Mouse (Mus musculus) right cerebral cortex, postnatal 10 days (tissue): ENCODE results near the gene Cmtm6.

Source experiments
- DNase-seq, 2 experiments: peaks; one replicate each; pipeline ENCODE4 v3.0.0; 2021; ENCODE audit warnings: low spot score in 2 of 2

Cmtm6 gene

DNA sequence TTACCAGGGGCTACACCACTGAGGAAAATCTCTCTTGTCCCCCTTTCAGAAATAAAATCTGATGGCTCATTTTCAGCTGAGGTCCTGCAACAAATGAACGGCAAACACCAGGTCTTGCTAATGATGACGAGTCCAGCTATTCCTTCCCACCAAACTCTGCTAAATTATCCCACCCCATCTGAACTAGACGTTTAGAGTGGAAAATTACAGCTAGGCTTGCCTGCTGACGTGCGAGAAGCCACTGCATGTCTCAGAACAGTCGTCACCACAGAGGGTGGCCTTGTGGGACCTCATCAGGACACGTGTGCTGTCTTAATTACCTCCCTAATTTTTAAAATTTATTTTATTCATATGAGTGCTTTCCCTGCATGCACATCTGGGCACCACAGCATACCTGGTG lies 40.6 kb downstream of the Cmtm6 start:
- no peak for DNase-seq

DNA sequence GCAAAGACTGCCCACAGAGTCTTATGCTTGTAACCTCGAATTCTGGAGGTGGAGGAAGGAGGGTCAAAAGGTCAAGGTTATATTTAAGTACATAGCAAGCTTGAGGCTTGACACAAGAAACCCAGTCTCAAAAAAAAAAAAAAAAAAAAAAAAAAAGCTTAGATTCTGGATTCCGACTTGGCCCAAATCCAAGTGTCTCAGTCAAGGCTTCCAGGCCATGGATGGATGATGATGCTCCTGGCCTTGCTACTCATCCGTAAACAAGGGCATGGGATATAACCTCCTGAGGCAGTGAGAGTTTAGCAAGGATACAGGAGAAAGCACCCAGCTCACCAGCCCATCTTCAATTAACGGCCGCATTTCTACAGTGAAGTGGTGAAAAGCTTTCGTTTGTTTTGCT lies 43.7 kb downstream of the Cmtm6 start:
- DNase-seq = no peak

DNA sequence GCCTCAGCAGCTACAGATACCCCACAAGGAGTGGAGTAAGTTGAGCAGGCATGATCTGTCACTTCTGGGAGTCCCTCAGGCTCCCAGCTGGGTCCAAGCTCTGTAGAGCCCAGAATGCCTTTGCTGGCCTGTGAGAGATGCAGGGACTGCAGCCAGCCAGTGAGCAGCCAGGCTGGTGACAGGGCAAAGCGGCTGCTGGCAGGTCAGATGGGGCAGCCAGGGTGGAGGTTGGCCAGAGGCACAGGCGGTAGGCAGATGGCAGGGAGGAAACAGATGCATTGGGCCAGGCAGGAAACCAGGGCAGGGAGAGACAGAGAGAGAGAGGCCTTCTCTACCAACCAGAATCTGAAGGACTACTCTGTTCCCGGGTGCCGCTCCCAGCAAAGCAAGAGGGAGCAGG lies 44.4 kb downstream of the Cmtm6 start:
- DNase-seq = peak; percentile 69 to 71

DNA sequence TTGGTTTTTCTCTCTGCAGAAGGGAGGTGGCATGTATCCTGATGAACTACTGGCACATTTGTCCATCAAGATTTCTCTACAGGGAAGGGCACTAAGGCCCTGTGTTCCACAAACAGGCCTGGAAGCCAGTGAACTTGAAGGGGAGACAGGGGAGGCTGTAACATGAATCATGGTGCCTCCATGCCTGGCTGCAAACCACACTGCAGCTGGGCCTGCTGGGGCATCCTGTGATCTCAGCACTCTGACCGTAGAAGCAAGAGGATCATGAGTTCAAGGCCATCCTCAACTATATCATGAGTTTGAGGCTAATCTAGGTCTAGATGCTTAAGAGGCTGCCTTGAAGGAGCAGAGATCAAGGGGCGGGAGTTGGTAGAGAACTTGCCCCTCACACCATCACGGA lies 45.4 kb downstream of the Cmtm6 start:
- DNase-seq = no peak

DNA sequence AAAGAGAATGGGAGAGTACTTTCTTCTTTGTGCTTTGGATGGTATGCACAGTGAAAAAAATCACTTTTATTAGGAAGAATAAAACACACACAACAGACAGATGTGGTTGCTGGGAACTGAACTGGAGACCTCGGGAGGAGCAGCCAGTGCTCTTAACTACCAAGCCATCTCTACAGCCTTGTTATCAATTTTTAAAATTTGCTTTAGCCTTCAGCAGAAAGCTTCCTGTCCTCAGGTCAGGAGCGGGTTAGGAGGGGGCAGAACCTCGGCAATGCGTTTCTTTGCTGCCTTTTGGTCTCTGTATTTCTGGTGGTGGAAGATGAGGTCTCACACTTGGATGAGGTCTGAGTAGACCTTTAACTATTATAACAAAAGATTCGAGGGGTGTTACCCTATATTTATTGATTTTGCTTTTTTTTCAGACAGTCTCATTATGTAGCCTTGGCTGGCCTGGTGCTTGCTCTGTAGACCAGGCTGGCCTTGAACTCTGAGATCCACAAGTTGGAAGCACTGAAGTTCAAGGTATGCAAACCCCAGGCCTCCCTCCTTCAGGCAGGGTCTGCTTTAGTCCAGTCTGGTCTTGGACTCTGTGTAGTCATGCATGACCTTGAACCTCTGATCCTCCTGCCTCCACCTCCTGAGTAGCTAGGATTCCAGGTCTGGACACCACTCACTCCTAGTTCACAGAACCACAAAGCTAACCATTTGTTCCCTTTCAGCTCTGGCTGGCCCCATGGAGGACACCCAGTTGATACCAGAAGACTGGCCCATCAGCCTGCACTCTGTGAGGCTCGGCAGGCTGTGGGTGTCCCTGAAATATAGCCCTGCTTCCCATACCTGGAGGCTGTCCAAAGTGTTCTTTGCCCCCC lies 46.5 kb downstream of the Cmtm6 start:
- no peak for DNase-seq

DNA sequence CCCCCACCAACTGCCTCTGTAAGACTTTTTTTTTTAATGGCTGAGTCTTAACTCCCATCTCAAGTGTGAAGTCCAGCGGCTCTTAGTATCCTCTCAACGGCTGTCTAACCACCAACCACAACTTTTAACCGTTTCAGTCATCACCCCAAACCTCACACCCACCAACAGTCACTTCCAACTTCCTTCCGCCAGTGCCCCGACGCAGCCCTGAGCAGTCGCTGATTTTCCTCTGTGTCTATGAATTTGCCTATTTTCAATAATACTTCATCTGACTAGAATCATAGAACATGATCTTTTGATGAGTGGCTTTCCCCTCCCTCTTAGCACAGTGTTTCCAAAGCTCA lies 47.1 kb downstream of the Cmtm6 start:
- no peak for DNase-seq

DNA sequence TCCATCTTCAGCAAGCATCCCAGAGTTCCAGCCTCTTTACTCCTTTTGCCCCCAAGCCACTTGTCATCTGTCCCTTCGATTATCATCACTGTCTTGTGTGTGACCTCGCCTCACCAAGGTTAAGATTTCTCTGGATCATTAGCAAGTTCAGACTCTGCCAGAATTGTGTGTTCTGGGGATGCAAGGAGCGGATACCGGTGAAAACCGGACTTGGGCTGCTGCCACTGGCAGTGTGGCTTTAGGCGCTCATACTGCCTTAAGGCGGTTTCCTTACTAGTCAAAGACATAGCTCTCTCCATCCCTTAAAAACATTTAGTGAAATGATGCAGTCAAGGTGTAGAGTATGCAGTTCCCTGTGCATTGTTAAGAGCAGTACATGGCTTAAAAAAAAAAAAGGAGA lies 48.0 kb downstream of the Cmtm6 start:
- DNase-seq = no peak

DNA sequence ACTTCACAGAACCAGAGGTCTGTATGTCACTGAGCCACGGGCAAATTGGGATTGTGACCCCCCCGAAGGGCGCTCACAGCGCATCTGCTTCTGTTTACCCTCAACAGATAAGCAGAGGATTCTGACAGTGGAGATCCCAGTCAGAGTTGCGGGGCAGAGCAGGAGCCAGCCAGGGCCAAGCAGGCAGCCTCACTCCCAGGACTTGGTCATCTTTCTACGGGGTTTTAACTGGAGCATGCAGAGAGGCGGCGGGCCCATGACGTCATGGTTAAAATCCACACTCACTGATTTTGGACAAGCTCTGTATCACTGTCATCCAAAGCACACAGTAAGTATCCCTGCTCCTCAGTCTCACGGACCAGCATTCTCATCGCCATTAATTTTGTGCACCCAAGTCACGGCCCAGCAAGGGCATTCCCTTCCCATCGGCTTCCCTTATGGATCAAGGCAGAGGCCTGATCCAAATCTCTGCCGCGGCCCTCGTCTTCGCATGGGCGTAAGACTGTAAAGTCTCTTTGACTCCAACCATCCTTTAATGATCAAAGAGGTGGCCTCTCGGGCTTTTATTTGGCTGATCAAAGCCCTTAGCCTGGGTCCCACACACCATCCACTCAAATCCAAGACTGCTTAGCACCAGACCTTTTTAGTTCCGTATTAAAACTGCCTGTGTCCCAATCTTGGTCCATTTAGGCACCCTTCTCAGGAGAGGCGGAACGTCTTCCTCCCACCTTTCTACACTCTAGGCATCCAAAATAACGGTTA lies 49.2 kb downstream of the Cmtm6 start:
- DNase-seq = no peak

DNA sequence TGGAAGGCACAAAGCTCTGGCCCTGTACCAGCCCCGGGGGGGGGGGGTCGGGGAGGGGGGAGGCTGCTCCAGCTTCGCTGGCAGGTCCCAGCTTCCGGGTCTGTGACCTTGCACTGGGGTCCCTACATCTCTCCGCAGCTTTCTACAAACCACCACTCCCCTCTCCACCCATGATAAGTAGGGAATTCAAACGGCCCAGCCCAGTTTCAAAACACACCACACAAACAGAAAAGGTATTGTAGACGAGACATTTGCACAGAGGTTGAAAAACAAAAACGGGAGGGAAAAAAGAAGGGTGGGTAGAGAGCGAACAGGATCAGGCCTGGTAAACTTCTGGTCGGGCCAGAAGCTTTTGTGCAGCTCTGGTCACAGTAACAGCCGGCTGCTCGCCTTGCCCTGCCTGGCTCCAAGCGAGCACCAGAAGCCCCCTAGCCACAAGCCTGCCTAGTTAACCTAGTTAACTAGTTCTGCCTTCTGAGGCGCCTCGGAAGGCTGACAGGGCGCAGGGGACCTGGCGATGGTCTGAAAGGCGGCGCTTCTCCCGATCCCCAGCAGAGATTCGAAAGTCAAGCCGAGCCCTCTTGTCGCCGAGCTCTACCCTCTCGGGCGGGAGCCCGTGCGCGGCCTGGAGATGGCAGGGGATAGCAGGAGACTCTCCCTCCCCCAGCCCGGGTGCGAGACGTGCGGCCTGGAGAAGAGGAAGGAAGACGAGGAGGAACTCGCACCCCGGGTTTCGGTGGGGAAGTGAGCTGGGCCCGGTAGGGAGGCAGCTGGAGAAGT lies 50.0 kb downstream of the Cmtm6 start:
- DNase-seq = peak; percentile 63 to 74

DNA sequence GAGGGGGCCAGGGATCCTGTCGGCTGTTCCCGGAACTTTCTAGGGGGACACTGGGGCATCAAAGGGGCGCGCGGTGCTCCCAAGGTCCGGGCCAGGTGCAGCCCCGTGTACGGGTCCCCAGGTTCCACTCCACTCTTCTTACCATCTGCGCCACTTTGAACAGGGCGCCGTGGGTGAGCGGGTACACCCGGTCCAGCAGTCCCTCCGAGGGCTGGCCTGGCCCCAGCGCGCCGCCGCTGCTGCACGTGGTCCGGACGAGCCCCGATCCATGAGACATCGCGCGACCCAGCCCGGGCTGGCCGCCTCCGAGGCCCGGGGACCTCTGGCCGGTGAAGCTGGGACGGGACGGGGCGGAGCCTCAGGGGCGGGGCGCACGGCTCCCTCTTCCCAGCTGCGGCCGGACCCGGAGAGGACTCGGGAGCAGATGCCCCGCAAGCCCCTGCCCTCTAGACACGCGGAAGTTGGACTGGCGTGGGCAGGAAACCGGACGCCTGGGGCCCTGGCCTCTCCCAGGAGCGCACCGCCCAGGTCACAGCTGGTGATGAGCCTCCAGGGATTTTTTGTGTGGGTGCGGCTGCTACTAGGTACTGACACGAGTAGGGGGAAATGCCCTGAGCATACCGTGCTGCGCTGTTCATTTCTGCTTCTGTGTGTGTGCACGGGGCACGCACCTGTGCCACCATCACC lies 50.8 kb downstream of the Cmtm6 start, which contains the start of gene Cmtm7:
Gene Cmtm7, minus strand, starts transcription at position 331 of the 687 bp plus-strand sequence.
- peak; percentile 47 to 52 for DNase-seq

DNA sequence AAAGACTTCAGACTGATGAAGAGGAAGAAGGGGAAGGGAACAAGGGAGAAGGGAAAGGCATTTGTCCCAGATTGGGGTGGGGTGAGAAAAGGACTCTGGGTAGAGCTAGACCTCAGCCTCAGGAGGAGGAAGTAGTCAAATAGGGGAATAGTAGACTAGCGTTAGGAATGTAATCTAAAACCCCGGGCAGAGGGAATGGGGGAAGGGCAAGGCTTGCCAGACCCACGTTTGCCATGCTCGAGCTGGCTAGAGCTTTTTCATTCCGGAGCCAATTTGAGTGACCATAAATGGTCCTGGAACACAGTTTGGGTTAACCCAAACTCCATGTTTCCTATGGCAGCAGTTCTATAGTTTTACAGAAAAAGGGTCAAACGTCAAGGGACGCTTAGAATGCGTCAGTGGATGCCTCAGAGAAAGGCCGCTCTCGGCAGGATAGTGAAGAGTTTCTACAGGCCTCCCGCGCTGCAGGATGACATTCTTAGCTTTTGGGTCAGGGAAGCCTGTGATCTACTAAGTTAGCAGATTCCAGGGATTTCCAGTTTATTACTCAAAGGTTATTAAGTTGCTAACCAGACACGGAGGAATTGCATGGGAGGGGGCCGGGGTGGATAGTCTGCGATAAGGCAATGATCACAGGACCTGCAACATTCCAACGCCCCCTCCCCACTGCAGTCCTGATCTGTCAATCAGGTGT lies 54.7 kb downstream of the Cmtm6 start:
- DNase-seq = no peak

DNA sequence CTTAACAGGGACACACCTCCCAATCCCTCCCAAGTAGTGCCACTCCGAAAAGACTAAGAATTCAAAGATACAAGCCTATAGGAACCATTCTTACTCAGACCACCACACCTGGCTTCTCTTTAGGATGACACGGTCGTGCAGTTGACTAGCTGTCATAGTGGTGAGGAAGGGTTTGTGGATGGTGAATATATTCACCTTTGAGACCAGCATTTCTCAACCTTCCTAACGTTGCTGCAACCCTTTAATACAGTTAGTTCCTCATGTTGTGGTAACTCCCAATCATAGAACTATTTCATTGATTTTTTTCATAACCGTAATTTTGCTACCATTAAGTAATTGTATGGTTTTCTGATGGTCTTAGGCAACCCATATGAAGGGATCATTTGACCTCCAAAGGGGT lies 56.2 kb downstream of the Cmtm6 start:
- DNase-seq = no peak

DNA sequence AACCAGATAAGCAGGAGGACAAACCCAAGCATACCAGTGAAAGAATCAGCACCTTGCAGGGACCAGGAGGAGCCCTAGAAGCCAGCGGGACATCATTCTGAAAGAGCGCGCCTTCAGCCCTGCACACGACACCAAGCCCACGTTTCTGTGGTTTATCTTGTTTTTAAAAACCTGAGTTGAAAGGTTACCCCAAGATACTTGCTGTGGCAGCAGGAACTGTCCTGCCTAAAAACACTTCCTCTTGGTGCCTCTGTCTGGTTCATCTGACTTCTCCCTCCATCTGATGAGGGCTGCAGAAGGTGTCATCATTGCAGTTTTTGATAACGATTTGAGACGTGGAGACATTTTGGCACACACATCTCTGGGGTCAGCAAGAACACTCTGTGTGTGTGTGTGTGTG lies 56.8 kb downstream of the Cmtm6 start:
- DNase-seq = no peak

DNA sequence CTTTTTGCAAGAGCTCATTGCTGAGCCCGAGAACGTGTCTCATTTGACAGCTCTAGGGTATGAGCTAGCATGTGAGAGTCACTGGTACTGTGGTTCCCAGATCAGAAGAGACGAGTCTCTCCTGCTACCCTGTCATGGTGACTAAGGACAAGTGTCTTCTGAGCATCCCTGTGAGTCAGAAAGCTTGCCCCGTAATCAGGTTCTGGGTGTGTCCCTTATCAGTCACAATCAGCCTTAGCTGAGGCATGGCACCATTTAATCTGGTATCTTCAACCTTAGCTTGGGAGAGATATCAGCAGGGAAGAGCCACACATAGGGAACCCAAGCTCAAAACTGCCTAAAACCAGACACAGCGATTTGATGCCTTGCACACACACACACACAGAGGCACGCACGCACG lies 57.8 kb downstream of the Cmtm6 start:
- DNase-seq = no peak

DNA sequence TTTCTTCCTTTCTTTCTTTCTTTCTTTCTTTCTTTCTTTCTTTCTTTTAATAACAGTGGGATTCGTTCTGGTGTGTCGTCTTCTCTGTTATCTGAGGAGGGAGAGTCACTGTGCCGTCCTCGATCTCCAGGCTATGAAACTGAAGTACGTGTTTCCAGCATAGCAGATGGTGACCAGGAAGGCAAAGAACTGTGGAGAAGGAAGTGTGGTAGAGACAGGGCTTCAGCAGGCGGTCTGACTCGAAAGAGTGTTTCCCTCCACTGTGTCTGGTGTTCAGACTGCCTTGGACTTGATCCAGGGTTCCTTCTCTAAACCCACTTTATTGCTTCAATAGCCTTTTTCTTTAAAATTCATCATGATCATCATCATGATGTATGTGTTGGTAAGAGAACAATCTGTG lies 58.6 kb downstream of the Cmtm6 start:
- peak; percentile 42 to 59 for DNase-seq

DNA sequence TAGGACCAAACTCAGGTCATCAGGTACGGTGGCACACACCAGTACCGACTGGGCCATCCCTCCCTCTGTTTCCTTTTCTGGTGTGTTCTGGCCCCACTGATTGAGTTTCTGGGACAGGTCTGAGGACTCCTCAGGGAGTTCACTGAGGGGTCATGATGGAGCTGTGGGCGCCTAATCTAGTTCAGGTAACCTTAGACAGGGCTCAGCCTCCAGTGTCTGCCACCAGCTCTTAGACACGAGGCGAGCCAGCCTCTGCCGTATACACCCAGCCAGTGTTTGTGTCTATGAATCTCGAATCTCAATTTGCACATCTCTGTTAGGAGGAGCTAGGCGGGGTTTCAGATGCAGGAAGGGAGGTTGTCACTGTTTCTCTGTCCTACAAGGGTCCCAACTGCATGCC lies 59.1 kb downstream of the Cmtm6 start:
- DNase-seq = no peak

DNA sequence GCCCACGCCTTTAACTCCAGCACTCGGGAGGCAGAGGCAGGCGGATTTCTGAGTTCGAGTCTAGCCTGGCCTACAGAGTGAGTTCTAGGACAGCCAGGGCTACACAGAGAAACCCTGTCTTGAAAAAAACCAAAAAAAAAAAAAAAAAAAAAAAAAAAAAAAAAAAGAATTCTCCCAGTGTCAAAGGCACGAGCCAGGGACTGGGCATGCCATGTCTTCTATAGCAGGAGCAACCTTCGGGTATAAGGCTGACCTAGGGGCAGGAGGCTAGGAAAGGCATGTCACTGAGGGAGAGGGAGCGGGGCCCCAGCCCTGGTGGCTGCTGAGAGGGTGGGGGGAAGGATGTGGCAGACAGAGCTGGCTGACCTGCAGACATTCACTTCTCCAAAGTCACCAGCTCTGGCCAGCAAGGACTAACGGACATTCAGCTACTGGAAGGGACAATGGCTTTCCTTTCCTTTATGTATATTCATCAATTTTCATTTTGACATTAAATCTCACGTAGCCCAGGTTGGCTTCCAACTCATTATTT lies 62.9 kb downstream of the Cmtm6 start:
- no peak for DNase-seq

DNA sequence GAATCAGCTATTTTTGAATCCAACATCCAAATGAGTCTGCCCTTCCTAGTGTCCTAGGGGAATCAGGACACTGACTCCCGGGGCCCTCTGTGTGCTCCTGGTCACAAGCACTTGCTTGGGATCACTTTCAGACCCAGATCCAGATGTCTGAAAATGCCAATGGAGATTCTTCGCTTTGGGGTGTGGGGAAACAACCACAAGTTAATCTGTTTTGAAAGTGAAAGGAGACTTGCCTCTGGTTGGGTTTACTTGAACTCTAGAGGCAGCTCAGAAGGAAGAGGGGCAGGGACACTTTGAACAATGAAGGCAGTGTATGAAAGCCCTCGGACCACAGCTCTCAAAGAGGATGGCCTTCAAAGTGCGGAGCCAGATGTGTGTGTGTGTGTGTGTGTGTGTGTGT lies 63.6 kb downstream of the Cmtm6 start:
- DNase-seq = no peak

DNA sequence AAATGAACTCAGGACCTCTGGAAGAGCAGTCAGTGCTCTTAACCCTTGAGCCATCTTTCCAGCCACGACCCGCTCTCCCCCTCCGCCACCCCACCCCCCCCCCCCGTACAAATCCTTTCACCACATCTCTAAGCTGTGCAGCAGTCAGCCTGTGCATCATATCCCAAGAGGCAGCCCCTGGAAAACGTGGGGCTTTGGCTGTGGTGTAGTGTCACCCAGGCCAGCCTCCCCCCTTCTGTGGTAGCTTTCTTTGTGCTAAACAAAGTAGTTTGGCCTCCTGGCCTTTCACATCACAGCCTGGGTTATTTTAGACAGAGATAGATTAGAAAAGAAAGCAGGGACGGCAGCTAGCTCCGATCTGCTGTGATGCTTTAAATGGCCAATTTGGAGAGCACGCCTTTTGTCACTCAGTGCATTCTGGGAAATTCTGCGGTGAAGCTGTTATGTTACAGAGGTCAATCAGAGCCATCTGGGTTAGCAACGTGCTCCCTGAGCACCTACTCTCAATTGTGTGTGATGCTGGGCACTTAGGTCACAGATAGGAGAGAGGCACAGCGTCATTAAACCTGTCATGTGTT lies 65.6 kb downstream of the Cmtm6 start:
- DNase-seq = no peak

DNA sequence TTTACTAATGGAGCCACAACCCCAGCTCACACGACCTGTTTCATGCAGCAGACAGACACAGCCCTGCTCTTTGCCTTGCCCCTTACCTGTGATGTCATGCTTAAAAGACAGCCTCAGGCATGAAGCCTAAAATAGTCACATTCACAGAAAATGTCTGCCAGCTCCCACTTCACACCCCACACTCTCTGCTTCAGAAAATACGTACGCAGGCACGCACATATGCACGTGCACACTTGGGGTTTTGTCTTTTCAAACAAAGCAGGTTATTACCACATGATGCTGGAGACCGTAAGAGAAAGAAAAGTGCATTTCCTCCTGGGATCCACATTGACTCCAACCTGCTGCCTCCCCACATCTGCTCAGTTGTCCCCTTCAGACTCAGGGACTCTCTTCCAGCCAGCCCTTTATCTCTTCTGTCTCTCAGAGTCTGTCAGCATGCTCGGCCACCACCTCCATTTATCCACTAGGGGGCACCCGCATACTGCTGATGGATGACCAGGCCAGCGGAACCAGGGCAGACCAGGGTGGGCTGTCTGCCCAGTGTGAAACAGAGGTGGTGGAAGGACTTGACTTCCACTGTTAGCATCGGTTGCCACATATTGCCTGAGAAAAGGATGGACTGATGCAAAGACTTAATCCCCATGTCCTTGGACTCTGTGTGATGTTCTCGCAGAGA lies 66.6 kb downstream of the Cmtm6 start:
- peak; percentile 90 to 93 for DNase-seq
